Mouse (Mus musculus): Measurements from ENCODE around the gene Bpnt1. TPM values are rescaled to one million over a fixed set of nuclear protein-coding genes. Genes with fewer than 3 reads are reported as not detected.
"Not testable (repeated sequence)": the region's sequence is repeated elsewhere in the genome, so short reads cannot be mapped to it uniquely, and the experiment has no call there.

The Bpnt1 gene
- polyA plus RNA-seq, 1 experiment from 2014 or later: 32.5 TPM

DNA sequence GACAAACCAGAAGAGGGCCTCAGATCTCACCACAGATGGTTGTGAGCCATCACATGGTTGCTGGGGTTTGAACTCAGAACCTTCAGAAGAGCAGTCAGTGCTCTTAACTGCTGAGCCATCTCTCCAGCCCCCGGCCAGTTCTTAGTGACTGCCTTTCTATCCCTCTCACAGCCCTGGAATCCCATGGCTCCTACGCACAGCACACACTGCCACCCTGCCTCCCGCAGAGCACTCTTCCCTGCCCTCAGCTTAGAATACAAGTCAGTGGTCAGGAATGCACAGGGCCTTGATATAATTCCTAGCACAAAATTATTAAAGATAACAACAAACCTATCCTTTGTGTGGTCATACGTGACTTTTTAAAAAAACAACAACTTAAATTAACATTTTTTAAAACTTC is 17.4 kb upstream of the Bpnt1 start:
- Histone ChIP-seq H3K4me2 (replicated peaks; ENCODE audit: low read depth, low read length) (no peak overlapping the region), H3K4me3 (ENCODE audit: low read depth, low read length) (no peak overlapping the region), H3K36me3 (ENCODE audit: control insufficient read depth, insufficient read depth, low read length) (peaks cover 37% of the 10 kb centered on the region), H3K27ac (ENCODE audit: low read length) (no peak overlapping the region), H3K27me3 (ENCODE audit: control insufficient read depth, insufficient read depth, low read length) (no peaks in the 10 kb centered on the region), H3K4me1 (ENCODE audit: control insufficient read depth, insufficient read depth, low read length) (no peaks in the 10 kb centered on the region), H3K9ac (replicated peaks; ENCODE audit: low read depth, low read length) (no peak overlapping the region), H3K9me3 (ENCODE audit: control insufficient read depth, low read depth, low read length) (no peaks in the 10 kb centered on the region)
- 91% methylated on average over 4 of the region's 4 CpGs for WGBS
- no peak for ATAC-seq (ENCODE audit: insufficient number of reproducible peaks, insufficient read depth, low FRiP score, low read depth)

DNA sequence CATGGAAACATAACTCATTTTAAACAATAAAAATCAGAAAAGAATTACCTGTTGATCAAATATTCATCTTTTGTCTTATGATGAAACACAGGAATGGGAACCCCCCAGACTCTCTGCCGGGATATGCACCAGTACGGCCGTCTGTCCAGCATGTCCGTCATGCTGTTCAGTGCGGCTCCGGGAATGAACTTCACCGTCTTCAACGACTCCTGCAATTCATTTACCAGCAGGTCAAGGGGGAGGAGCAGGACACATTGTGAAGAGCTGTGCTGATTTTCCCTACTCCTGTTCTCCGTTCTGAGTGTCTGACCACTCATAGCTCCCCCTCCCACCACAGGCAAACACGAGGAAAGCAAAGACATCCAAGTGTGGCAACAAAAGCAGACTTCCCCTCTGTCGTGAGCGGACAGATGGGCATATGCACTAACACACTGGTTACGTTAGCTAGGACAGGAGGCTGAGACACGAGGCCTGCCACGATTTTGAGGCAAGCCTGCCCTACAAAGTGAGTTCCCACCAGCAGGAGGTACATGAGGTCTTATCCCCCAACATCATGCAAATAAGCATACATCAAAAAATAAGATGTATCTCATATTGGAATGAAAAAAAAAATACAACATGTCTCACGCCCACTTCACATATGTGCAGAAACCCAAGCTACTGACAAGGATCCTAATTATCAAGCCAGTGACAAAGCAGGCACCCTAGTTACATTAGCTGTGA is 15.9 kb upstream of the Bpnt1 start:
- no peak for ATAC-seq (ENCODE audit: insufficient number of reproducible peaks, insufficient read depth, low FRiP score, low read depth)
- no peaks in the 10 kb centered on the region for H3K4me1 ChIP-seq (ENCODE audit: control insufficient read depth, insufficient read depth, low read length)
- H3K9me3 ChIP-seq (ENCODE audit: control insufficient read depth, low read depth, low read length): no peaks in the 10 kb centered on the region
- WGBS: 85% methylated on average over 16 of the region's 16 CpGs
- no peak overlapping the region for H3K27ac ChIP-seq (ENCODE audit: low read length)
- no peak overlapping the region for H3K4me2 ChIP-seq (replicated peaks; ENCODE audit: low read depth, low read length)
- no peak overlapping the region for H3K4me3 ChIP-seq (ENCODE audit: low read depth, low read length)
- H3K27me3 ChIP-seq (ENCODE audit: control insufficient read depth, insufficient read depth, low read length): no peaks in the 10 kb centered on the region
- peaks cover 40% of the 10 kb centered on the region for H3K36me3 ChIP-seq (ENCODE audit: control insufficient read depth, insufficient read depth, low read length)
- no peak overlapping the region for H3K9ac ChIP-seq (replicated peaks; ENCODE audit: low read depth, low read length)

DNA sequence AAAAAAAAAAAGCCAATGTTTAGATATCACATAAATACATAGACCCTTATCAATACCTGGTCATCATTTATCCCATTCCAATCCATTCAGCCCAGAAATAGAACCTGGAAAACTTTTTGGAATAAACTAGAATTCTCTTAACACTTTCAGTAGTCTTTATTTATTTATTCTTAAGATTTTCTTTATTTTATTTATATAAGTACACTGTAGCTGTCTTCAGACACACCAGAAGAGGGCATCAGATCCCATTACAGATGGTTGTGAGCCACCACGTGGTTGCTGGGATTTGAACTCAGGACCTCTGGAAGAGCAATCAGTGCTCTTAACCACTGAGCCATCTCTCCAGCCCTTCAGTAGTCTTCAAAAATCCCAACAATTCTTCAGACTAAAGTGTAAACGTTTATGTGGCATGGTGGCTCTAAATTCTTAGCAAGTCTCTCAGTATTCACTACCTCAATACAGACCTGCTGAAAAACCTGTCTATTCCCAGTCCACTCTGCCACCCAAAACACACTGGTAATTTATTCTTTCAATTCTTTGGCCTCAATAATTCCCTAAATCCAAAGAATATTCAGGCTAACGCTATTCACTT is 4.1 kb upstream of the Bpnt1 start:
- Histone ChIP-seq H3K4me3 (ENCODE audit: low read depth, low read length) (peak overlapping the region; percentile 89), H3K9ac (replicated peaks; ENCODE audit: low read depth, low read length) (0 out of 2 replicates have a peak overlapping the region, but pooled peaks have one; percentile 94), H3K36me3 (ENCODE audit: control insufficient read depth, insufficient read depth, low read length) (peaks cover 36% of the 10 kb centered on the region), H3K4me2 (replicated peaks; ENCODE audit: low read depth, low read length) (peak overlapping the region; percentile 49)
- 51% methylated on average over 3 of the region's 3 CpGs for WGBS
- H3K27ac ChIP-seq (ENCODE audit: low read length); H3K27me3 ChIP-seq (ENCODE audit: control insufficient read depth, insufficient read depth, low read length); H3K9me3 ChIP-seq (ENCODE audit: control insufficient read depth, low read depth, low read length); ATAC-seq (ENCODE audit: insufficient number of reproducible peaks, insufficient read depth, low FRiP score, low read depth); H3K4me1 ChIP-seq (ENCODE audit: control insufficient read depth, insufficient read depth, low read length): not testable (repeated sequence)

DNA sequence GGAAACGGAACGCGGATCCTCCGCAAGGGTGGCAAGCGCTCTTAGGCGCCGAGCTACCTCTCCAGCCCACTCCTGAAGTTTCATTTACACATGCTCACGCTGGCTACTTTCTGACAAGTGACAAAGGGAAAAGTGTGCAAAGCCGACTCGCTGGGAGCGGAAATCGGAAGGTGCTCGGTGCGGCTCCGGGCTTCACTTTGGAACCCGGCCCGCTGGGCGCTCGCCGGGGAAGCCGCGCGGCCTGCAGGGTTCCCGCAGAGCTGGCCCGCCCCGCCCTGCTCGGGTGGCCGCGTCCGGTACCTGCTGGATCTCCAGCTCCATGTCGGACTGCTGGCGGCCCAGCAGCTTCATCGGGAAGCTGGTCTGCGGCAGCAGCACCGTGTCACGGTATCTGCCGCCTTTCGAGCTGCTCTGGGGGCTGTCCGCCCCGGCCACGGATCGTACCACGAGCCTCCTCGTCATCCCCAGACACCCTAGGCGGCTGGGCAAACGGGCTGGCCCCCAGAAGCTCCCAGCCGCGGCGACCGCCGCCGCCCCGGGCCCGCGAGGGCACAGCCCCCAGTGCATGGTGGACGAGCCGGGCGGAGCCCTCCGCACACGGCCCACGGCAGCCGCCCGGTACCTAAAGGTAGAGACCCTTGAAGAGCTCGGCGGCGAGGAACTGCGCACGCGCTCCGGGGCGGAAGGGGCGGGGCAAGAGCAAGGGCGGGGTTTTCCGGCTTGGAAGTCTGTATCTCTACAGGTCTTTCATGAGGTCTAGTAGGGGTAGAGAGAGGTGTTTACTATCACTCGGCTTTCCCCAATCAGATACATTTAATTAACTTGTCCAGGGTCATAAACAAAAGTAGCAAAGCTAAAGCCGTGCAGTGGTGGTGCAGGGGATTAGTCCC is 3.0 kb upstream of the Bpnt1 start, which contains the start of gene Iars2:
Iars2 (minus strand) TSS at position 676 of the 890 bp plus-strand sequence.
- Histone ChIP-seq H3K4me2 (replicated peaks; ENCODE audit: low read depth, low read length) (peak within 1 kb of the TSS; percentile 49), H3K9me3 (ENCODE audit: control insufficient read depth, low read depth, low read length) (no peaks in the 10 kb centered on the region), H3K4me3 (ENCODE audit: low read depth, low read length) (peak within 1 kb of the TSS; percentile 89), H3K4me1 (ENCODE audit: control insufficient read depth, insufficient read depth, low read length) (peaks cover 7% of the 10 kb centered on the region; the same call in 1 of the 2 replicates), H3K9ac (replicated peaks; ENCODE audit: low read depth, low read length) (peak within 1 kb of the TSS; percentile 94), H3K27me3 (ENCODE audit: control insufficient read depth, insufficient read depth, low read length) (no peaks in the 10 kb centered on the region), H3K27ac (ENCODE audit: low read length) (peak within 1 kb of the TSS; percentile 94), H3K36me3 (ENCODE audit: control insufficient read depth, insufficient read depth, low read length) (peaks cover 25% of the 10 kb centered on the region)
- WGBS: under 1% methylated on average over 76 of the region's 76 CpGs
- ATAC-seq (ENCODE audit: insufficient number of reproducible peaks, insufficient read depth, low FRiP score, low read depth): peak; percentile 85

DNA sequence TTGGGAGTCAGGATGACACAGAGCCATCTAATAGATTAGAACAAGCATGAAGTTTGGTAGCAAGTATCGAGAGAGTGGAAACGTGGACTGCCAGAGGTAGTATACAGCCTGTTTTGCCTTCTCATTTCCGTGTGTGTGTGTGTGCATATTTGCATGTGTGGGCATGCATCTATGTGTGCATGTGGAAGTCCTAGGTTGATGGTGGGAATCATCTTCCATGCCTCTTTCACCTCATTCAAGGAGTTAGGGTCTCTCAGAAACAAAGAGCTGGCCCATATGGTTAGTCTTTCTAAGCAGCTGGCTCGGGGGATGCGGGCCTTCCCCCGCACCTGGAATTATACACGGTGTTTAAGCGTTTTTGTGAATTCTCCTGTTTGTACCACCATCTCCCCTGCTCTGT is 2.1 kb upstream of the Bpnt1 start:
- Histone ChIP-seq H3K27ac (ENCODE audit: low read length) (no peak overlapping the region), H3K27me3 (ENCODE audit: control insufficient read depth, insufficient read depth, low read length) (no peaks in the 10 kb centered on the region), H3K36me3 (ENCODE audit: control insufficient read depth, insufficient read depth, low read length) (peaks cover 18% of the 10 kb centered on the region), H3K4me2 (replicated peaks; ENCODE audit: low read depth, low read length) (peak overlapping the region; percentile 49; the same call in 1 of the 2 replicates), H3K4me3 (ENCODE audit: low read depth, low read length) (peak overlapping the region; percentile 89; the same call in 1 of the 2 replicates), H3K9ac (replicated peaks; ENCODE audit: low read depth, low read length) (no peak overlapping the region), H3K4me1 (ENCODE audit: control insufficient read depth, insufficient read depth, low read length) (peaks cover 7% of the 10 kb centered on the region; the same call in 1 of the 2 replicates), H3K9me3 (ENCODE audit: control insufficient read depth, low read depth, low read length) (no peaks in the 10 kb centered on the region)
- no peak for ATAC-seq (ENCODE audit: insufficient number of reproducible peaks, insufficient read depth, low FRiP score, low read depth)
- 93% methylated on average over 8 of the region's 8 CpGs for WGBS

- Histone ChIP-seq H3K4me3 (ENCODE audit: low read depth, low read length) (peak overlapping the region; percentile 71), H3K4me2 (replicated peaks; ENCODE audit: low read depth, low read length) (peak overlapping the region; percentile 44), H3K4me1 (ENCODE audit: control insufficient read depth, insufficient read depth, low read length) (peaks cover 7% of the 10 kb centered on the region; the same call in 1 of the 2 replicates), H3K9me3 (ENCODE audit: control insufficient read depth, low read depth, low read length) (no peaks in the 10 kb centered on the region), H3K9ac (replicated peaks; ENCODE audit: low read depth, low read length) (no peak overlapping the region), H3K27me3 (ENCODE audit: control insufficient read depth, insufficient read depth, low read length) (no peaks in the 10 kb centered on the region), H3K36me3 (ENCODE audit: control insufficient read depth, insufficient read depth, low read length) (peaks cover 6% of the 10 kb centered on the region), H3K27ac (ENCODE audit: low read length) (no peak overlapping the region)
- ATAC-seq (ENCODE audit: insufficient number of reproducible peaks, insufficient read depth, low FRiP score, low read depth): no peak
- 50% methylated on average over 5 of the region's 5 CpGs for WGBS
Observed at GRCm38 (mm10) chr1:185331364-185331763, 585 bp upstream of the Bpnt1 start.

DNA sequence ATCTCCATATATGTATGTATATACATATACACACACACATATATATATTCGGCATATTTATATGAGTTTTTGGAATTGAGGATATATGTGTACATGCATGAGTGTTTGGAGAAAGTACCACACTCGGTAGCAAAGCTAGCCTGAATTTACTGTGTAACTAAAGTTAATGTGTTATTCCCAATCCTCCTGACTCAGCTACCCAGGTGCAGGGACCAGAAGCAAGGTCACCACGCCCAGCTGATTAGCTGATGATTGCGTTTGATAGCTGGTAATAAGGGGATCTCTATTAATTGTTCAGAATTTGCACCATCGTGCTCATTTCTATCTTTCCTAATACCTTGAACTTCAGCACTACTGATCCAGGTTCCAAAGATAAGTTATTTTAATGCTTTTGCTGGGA is 1.7 kb downstream of the Bpnt1 start:
- Histone ChIP-seq H3K9ac (replicated peaks; ENCODE audit: low read depth, low read length) (no peak overlapping the region), H3K4me2 (replicated peaks; ENCODE audit: low read depth, low read length) (peak overlapping the region; percentile 44; the same call in 1 of the 2 replicates), H3K36me3 (ENCODE audit: control insufficient read depth, insufficient read depth, low read length) (no peaks in the 10 kb centered on the region), H3K9me3 (ENCODE audit: control insufficient read depth, low read depth, low read length) (no peaks in the 10 kb centered on the region), H3K4me3 (ENCODE audit: low read depth, low read length) (no peak overlapping the region), H3K4me1 (ENCODE audit: control insufficient read depth, insufficient read depth, low read length) (peaks cover 7% of the 10 kb centered on the region; the same call in 1 of the 2 replicates), H3K27me3 (ENCODE audit: control insufficient read depth, insufficient read depth, low read length) (no peaks in the 10 kb centered on the region), H3K27ac (ENCODE audit: low read length) (no peak overlapping the region)
- 83% methylated on average over 5 of the region's 5 CpGs for WGBS
- ATAC-seq (ENCODE audit: insufficient number of reproducible peaks, insufficient read depth, low FRiP score, low read depth): no peak

GRCm38 (mm10) chr1:185334136-185334535 is 2.2 kb downstream of the Bpnt1 start:
- ATAC-seq (ENCODE audit: insufficient number of reproducible peaks, insufficient read depth, low FRiP score, low read depth): no peak
- H3K36me3 ChIP-seq (ENCODE audit: control insufficient read depth, insufficient read depth, low read length): peaks cover 3% of the 10 kb centered on the region; the same call in 1 of the 2 replicates
- no peak overlapping the region for H3K4me3 ChIP-seq (ENCODE audit: low read depth, low read length)
- no peak overlapping the region for H3K4me2 ChIP-seq (replicated peaks; ENCODE audit: low read depth, low read length)
- peaks cover 7% of the 10 kb centered on the region; the same call in 1 of the 2 replicates for H3K4me1 ChIP-seq (ENCODE audit: control insufficient read depth, insufficient read depth, low read length)
- no peaks in the 10 kb centered on the region for H3K9me3 ChIP-seq (ENCODE audit: control insufficient read depth, low read depth, low read length)
- 85% methylated on average over 4 of the region's 4 CpGs for WGBS
- no peak overlapping the region for H3K27ac ChIP-seq (ENCODE audit: low read length)
- H3K27me3 ChIP-seq (ENCODE audit: control insufficient read depth, insufficient read depth, low read length): no peaks in the 10 kb centered on the region
- no peak overlapping the region for H3K9ac ChIP-seq (replicated peaks; ENCODE audit: low read depth, low read length)
